Mouse (Mus musculus) kidney, adult 18-20 months (tissue): ENCODE measurements around the gene Slc7a4.
"Not testable (repeated sequence)": the region's sequence is repeated elsewhere in the genome, so short reads cannot be mapped to it uniquely, and the experiment has no call there.

Source experiments
- DNase-seq: peaks from one replicate; pipeline ENCODE4 v3.0.0; 2021

Slc7a4 gene

DNA sequence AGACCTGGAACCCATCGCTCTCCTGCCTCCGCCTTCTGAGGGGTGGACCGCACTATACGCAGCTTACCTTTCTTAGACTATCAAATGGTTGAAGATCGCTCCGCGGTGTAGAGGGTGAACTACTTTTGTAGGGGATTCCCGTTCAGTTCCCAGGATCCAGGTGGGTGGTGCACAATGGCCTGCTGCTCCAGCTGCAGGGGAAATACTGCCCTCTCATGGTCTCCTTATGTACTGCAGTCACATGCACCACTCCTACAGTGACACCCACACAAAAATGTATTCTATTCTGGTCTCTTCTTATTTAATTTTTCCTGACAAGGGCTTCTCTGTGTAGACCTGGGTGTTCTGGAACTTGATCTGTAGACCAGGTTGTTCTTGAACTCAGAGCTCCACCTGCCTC, at the start of gene Slc7a4:
Gene Slc7a4, minus strand, starts transcription at position 151 of the 400 bp plus-strand sequence.
- DNase-seq = peak; percentile 14

- DNase-seq = no peak
Observed at GRCm38 (mm10) chr16:17632580-17632979, 49.6 kb upstream of the Slc7a4 start.

DNA sequence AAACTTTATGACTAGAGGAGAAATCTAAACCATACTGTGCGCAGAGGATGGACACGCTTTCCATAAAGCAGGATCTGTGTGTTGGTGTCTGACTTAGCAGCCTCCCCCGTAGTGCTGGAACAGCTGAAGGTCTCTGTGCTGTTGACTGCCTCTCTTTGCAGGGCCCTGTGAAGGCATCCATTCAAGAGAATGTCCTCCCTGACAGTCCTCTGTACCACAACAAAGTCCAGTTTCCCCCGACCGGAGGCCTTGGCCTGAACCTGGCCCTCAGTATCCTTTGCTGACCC, 43.2 kb upstream of the Slc7a4 start:
- no peak for DNase-seq

DNA sequence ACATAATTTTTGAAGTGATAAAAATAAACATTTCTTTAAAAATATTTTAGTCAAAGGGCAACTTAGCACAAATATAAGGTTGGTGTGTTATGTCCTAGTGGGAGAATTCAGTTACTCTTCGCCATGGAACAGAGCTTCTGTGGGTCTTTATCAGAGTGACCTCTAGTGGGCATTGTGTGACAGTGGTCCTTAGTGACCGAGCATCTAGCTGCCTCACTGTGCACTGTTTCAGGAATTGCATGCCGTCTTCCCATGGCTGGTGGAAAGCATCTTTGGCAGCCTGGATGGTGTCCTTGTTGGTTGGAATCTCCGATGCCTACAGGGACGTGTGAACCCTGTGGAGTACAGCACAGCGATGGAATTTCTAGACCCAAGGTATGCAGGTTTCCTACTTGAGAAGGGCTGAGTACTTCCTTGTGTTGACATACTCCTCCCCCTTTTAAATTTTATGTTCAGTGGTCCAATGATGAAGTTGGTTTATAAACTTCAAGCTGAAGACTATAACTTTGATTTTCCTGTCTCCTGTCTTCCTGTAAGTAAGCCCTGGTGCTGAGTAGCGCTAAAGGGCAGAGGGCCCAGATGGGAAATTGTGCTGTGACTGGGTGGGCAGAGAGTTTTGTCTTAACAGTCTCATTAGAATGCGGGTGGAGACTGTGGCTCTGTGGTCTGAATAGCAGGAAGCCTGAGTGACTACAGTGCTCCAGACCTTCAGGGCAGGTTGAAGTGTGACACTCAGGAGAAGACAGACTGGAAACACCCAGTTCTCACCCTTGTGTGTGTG, 42.7 kb upstream of the Slc7a4 start:
- no peak for DNase-seq

DNA sequence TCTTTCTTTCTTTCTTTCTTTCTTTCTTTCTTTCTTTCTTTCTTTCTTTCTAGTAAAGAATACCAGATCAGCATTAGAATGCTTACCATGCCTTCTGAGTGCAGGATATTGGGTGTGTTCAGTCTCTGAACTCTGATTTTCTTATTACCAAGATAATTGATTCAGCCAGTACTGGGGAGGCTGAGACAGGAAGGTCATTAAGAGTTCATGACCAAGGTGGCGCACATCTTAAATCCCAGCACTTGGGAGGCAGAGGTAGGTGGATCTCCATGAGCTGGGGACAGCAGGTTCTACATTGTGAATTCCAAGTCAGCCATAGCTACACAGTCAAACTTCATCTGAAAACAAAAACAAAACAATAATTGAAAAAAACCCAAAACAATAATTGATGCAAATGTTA, 38.9 kb upstream of the Slc7a4 start:
- DNase-seq = no peak

DNA sequence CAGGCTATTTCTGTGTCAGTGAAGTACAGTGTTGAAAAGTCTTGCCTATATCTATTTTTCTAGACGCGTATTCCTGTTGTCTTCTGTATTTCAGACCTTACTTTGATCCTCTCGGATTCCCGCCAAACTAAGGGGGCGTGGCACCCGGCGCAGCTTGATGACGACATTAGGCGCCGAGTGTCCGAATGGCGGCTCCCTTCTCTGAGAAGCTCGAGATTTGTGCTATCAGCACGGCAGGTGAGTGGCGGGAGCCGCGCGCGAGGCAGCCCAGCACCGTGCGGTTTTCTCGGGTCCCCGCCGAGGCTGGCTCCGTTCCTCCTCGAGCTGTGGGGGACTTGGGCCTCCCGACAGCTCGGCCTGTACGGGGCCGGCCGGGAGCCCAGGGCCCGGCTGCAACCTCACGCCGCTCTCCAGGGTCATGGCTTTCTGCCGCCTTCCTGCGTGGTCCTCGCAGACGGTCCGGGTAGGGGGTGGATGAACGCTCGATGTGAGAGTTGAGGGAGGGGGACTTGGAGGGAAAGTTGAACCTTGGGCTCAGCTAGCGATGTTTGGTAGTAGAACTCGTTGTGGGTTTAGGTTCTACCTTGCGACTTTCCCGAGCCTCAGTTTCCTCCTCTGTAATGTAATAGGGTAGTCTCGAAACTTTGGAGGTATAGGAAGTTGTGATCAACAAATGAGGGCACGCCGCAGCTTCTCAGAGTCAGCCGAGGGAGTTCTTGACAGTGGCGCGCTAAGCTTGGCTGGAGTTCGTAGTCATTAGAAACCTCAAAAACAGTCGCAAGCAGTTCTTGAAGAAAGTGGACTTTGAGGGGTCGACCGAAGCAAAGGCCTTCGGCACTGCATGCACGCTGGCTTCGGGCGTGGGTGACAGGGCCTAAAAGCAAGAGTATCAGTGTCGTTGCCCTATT, 36.4 kb upstream of the Slc7a4 start, which contains the start of gene Smpd4:
Gene Smpd4, plus strand, starts transcription at position 157 of the 908 bp plus-strand sequence.
- DNase-seq = peak; percentile 97

DNA sequence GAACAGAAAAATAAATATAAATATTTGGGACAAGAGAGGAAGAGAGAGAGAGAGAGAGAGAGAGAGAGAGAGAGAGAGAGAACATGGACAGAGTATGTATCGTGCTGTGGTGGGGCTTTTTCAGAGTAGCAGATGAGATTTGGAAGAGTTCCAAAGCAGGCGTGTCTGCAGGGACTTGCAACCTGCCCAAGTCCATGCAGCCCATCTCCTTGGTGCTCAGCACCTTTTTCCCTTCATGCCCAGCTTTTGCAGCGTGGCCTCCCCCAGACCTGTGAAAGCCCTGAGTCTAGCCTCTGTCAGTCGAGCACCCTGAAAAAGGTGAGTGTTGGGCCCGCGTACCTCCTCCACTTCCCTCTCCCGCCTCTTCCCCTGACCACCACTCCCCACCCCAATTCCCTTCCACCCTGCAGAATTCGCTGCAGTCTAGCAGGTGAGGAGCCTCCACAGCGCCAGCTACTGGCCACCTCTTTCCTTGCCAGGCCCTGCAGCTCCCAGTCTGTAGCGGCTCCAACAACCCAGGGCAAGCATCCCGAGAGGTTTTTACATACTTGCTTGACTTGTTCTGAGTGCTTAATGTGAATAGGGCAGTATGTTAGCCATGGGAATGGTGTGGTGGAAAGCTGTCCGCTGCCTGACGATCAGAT, 35.0 kb upstream of the Slc7a4 start:
- peak; percentile 58 for DNase-seq

DNA sequence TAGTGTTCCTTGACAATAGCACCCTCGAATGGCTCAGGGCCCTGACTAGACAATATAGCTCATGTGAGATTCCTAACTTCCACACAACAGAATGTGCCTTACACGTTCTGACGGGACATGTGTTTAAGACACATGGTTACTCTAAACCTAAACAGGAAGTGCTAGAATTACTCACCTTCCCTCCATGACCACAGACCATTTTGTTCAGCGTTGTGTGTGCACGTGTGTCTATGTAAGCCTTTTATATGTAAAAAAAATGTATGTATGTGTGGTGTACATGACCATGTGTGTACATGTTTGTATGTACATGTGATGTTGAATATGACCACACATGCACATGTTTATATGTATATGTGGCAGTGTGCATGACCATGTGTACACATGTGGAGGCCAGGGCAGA, 33.2 kb upstream of the Slc7a4 start:
- no peak for DNase-seq

DNA sequence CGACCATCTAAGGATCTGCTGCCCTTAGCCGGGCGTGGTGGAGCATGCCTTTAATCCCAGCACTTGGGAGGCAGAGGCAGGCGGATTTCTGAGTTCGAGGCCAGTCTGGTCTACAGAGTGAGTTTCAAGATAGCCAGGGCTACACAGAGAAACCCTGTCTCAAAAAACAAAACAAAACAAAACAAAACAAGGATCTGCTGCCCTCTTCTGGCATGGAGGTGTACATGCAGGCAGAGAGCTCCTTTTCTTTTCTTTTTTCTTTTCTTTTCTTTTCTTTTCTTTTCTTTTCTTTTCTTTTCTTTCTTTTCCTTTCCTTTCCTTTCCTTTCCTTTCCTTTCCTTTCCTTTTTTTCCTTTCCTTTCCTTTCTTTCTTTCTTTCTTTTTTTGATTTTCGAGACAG, 31.7 kb upstream of the Slc7a4 start:
- DNase-seq = not testable (repeated sequence)

DNA sequence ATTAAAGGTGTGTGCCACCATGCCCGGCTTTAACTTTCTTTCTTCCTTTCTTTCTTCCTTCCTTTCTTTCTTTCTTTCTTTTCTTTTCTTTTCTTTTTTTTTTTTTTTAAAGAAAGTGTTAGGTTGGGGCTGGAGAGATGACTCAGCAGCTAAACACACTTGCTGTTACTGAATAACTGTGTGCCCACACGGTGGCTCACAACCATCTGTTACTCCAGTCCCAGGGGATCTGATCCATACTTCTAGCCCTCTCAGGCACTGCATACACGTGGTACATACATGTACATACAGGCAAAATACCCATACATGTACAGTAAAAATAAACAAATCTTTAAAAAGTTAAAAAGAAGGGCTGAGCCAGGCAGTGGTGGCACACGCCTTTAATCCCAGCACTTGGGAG, 28.4 kb upstream of the Slc7a4 start:
- DNase-seq = no peak

GRCm38 (mm10) chr16:17605684-17606083, 22.7 kb upstream of the Slc7a4 start:
- DNase-seq = no peak

DNA sequence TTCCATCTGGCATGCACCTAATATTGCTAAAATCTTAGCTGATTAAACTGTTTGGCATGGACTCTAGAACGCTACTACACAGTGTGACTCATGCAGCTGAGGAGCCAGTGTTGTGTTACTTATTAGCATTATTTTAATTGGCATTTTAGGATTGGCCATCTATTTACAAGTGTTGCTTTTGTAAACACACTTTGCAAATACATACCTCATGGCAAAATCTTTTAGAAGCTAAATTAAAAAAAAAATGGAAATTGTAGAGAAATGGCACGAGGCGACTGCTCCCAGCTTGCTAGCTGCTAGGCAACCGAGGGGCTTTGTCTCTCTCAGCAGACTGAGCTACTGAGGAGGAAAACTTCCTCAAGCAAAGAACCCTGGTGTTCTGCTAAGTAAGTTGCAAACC, 21.9 kb upstream of the Slc7a4 start:
- no peak for DNase-seq

GRCm38 (mm10) chr16:17600944-17601562, 18.0 kb upstream of the Slc7a4 start:
- no peak for DNase-seq

GRCm38 (mm10) chr16:17590731-17591130, 7.7 kb upstream of the Slc7a4 start:
- no peak for DNase-seq

DNA sequence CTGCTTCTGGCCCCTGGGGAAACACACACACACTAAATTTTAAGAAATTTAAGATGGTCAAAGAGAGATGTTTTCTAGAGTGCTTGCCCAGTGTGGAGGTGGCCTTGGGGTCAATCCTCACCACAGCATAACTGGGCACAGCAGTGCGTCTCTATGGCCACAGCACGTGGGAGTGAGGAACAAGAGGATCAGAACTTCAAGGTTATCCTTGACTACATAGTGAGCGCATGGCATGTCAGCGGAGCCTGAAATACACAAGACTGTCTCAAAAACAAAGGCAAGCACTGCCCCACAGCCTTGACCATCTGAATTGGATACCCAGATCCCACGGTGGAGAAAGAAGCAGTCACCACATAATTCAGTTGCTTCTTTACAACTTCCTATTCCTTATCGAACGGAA, 1.5 kb upstream of the Slc7a4 start:
- no peak for DNase-seq

DNA sequence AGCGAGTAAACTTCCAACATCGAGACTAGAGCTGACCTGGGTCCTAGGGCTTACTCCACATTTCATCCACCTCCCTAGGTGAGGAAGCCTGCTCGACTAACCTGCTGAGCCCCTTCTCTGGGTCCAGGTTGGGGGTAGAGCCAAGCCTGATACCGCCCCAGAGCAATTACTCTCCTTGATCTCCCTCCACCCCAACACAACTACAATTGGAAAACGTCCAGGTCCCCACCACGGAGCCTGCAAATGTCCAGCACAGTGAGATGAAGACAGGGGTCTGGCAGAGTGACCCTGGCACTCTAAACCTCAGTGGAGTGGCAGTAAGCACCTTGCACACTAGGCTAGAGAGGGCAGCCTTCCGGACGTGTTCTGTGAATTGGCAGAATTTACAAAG, 6.2 kb downstream of the Slc7a4 start:
- no peak for DNase-seq

- DNase-seq = peak; percentile 79
Observed at GRCm38 (mm10) chr16:17575870-17576824, 6.9 kb downstream of the Slc7a4 start.

DNA sequence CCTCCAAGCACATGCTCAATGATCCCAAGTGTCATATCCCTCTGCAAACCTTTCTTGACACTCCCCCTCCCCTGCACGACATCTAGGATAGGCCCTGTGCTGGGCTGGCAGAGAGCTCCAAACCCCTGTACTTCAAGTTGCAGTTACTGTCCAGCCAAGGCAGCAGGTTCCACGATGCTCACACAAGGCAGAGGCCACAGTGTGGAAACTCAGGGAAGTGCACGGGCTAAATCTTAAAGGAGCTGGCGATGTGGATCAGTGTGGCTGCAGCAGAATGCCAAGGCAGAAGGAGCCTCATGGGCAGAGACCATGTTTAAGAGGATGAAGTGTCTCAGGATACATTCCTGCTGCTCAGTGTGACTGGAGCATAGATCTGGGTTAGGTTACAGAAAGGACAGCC, 16.8 kb downstream of the Slc7a4 start:
- no peak for DNase-seq

GRCm38 (mm10) chr16:17564771-17565170, 18.2 kb downstream of the Slc7a4 start:
- peak; percentile 9 for DNase-seq

DNA sequence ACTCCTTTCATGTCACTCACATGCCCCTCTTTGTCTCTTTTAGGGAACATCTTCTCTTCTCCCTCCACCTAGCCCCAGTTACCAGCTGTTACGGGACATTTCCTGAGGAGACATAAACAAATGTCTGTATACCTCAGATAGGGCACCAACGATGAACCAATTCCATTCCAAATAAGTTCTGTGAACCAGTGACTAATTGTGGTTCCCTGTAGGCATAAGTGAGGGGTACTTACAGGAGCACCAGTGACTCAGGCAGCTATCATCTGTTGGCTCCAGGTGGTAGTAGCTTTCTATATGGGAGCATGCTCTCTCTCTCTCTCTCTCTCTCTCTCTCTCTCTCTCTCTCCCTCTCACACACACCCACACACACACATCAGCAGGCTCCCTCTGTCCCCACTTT, 18.8 kb downstream of the Slc7a4 start:
- no peak for DNase-seq

DNA sequence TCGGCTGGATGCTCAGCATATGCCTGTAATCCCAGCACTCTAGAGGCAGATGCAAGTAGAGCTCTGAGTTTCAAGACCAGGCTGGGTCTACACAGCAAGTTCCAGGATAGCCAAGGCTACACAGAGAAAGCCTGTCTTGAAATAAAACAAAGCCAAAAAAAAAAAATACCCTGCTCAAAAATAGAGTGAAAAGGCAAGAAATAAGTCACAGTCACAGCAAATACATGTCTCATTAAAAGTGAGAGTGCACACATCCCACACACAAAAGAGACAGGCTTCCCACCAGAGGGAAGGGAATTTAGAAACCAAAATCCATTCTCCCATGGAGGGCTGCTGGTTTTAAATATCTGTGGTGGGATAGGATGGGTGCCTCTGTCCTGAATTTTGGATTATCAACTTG, 19.4 kb downstream of the Slc7a4 start:
- DNase-seq = no peak

DNA sequence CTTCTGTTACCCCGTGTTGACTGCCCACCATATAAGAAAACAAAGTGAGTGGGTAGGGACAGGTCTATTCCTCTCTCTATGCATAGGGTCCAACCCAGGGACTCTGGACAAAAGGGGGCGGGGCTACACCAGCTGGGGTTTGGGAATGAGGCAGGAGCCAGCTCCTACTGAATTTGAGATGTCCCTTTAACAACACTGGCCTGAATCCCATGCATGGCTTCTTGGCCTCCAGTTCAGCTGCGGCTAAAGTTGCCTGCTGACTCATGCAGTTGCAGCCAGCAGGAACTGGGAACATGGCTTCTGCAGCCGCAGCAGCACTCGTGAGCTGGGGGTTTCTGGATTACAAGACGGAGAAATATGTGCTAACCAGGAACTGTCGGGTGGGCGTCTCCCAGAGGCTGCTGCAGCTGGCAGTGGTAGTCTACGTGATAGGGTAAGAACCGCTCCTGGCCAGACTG, 21.2 kb downstream of the Slc7a4 start, which contains the start of gene P2rx6:
Gene P2rx6, plus strand, starts transcription at position 135 of the 458 bp plus-strand sequence.
- peak; percentile 22 for DNase-seq
